Mouse (Mus musculus) erythroid progenitor cell, adult 5-6 weeks (primary cell): ENCODE measurements around the gene Olfr270. TPM values are rescaled to one million over a fixed set of nuclear protein-coding genes. Genes with fewer than 3 reads are reported as not detected.

Experiments used
- total RNA-seq, 2 experiments: library from RNA; stranded (forward) in 1 of 2; stranded (reverse) in 1 of 2; fragments of 150-400 nt in 1 of 2; fragments of 186-747, 209-891 nt in 1 of 2; gene quantifications; 2 replicates each; pipeline versions ENCODE4 v1.2.3 to v1.2.4; 2015 to 2017; ENCODE audit warnings: low replicate concordance in 2 of 2

Olfr270 gene
- total RNA-seq, 2 experiments from 2014 or later: not detected

Other genes with a start within 250 kb of the Olfr270 start
- gene Olfr275, start 149.9 kb upstream of the Olfr270 start, total RNA-seq (2015; ENCODE audit: low replicate concordance): not detected in 2 replicates
- gene Olfr275, start 149.9 kb upstream of the Olfr270 start, total RNA-seq (2017; ENCODE audit: low replicate concordance): not detected in 2 replicates
- gene Olfr273, start 105.3 kb upstream of the Olfr270 start, total RNA-seq (2015; ENCODE audit: low replicate concordance): not detected in 2 replicates
- gene Olfr273, start 105.3 kb upstream of the Olfr270 start, total RNA-seq (2017; ENCODE audit: low replicate concordance): not detected in 2 replicates
- not detected in 2 replicates for gene Olfr272, start 45.4 kb upstream of the Olfr270 start, total RNA-seq (2015; ENCODE audit: low replicate concordance)
- not detected in 2 replicates for gene Olfr272, start 45.4 kb upstream of the Olfr270 start, total RNA-seq (2017; ENCODE audit: low replicate concordance)
- gene Nipsnap3a, start 24.7 kb downstream of the Olfr270 start, total RNA-seq (2015; ENCODE audit: low replicate concordance): not detected in 2 replicates
- gene Nipsnap3a, start 24.7 kb downstream of the Olfr270 start, total RNA-seq (2017; ENCODE audit: low replicate concordance): not detected in 2 replicates
- gene Nipsnap3b, start 47.3 kb downstream of the Olfr270 start, total RNA-seq (2015; ENCODE audit: low replicate concordance): 8.8 and 13.3 TPM in 2 replicates
- 7.8 and 8.4 TPM in 2 replicates for gene Nipsnap3b, start 47.3 kb downstream of the Olfr270 start, total RNA-seq (2017; ENCODE audit: low replicate concordance)
- gene Abca1, start 195.3 kb downstream of the Olfr270 start, total RNA-seq (2015; ENCODE audit: low replicate concordance): 1.3 and 3.2 TPM in 2 replicates
- gene Abca1, start 195.3 kb downstream of the Olfr270 start, total RNA-seq (2017; ENCODE audit: low replicate concordance): 2.8 and 4.5 TPM in 2 replicates